Mouse (Mus musculus): ENCODE measurements around the gene Gm45716. TPM values are rescaled to one million over a fixed set of nuclear protein-coding genes. Genes with fewer than 3 reads are reported as not detected.

The Gm45716 gene
- total and polyA plus RNA-seq, 2 experiments from 2014 or later: 10.0 to 23.6 TPM

DNA sequence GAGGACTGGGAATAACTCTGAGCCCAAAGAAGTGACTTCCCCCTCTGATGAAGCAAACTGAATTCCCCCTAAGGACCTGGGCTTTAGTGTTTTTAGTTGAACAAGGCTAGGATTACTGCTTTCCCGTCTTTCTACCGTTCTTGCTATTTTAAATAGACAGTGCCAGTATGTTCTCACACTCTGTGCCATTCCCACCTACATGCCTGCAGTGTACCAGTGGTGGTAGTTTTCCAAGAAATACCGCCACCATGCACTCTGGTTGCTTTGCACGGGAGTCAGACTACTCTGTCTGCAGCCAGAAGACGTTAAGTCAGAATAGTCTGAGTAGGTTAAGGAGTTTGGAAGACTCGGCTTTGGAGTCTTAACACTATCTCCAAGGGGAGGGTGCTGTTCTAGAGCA is 96.1 kb downstream of the Gm45716 start:
- Histone ChIP-seq H3K27me3 (ENCODE audit: insufficient read depth, low read length) (no peaks in the 10 kb centered on the region), H3K4me2 (ENCODE audit: low read depth, low read length, poor library complexity, severe bottlenecking) (no peak overlapping the region), H3K36me3 (ENCODE audit: insufficient read depth, low read length) (no peaks in the 10 kb centered on the region), H3K4me1 (ENCODE audit: insufficient read depth, low read length) (no peaks in the 10 kb centered on the region), H3K27ac (ENCODE audit: low read depth, low read length) (no peak overlapping the region), H3K9me3 (ENCODE audit: low read length) (no peaks in the 10 kb centered on the region), H3K9ac (replicated peaks; ENCODE audit: low read length, poor library complexity, severe bottlenecking) (no peak overlapping the region), H3K4me3 (ENCODE audit: low read depth, low read length) (no peak overlapping the region)
- no peak for TF ChIP-seq CTCF (IDR thresholded peaks at IDR 0.05)
- WGBS: 79% methylated on average over 6 of the region's 6 CpGs
- ATAC-seq (ENCODE audit: low FRiP score): no peak
- no peak for DNase-seq (ENCODE audit: low spot score)

DNA sequence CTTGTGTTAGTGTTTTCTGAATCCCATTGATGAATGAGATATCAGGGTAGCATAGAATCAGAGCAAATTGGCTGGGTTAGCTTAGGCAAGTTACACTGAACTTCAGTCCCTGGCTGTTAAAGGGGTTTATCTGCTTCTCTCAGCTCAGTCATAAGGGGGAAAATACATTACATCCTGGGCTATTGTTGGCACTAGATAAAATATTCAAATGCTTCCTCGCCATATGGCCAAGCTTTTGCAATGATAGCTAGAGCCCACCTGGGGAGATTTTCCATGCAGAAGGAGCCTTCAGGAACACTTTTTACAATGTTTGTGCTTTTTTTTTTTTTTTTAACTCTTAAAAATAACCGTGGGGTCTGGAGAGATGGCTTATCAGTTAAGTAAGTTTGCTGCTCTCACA is 96.6 kb downstream of the Gm45716 start:
- H3K36me3 ChIP-seq (ENCODE audit: insufficient read depth, low read length): no peaks in the 10 kb centered on the region
- H3K9me3 ChIP-seq (ENCODE audit: low read length): no peaks in the 10 kb centered on the region
- H3K4me1 ChIP-seq (ENCODE audit: insufficient read depth, low read length): no peaks in the 10 kb centered on the region
- DNase-seq (ENCODE audit: low spot score) (no peak), ATAC-seq (ENCODE audit: low FRiP score) (no peak)
- no peaks in the 10 kb centered on the region for H3K27me3 ChIP-seq (ENCODE audit: insufficient read depth, low read length)
- no peak overlapping the region for H3K9ac ChIP-seq (replicated peaks; ENCODE audit: low read length, poor library complexity, severe bottlenecking)
- no peak overlapping the region for H3K27ac ChIP-seq (ENCODE audit: low read depth, low read length)
- H3K4me2 ChIP-seq (ENCODE audit: low read depth, low read length, poor library complexity, severe bottlenecking): no peak overlapping the region
- H3K4me3 ChIP-seq (ENCODE audit: low read depth, low read length): no peak overlapping the region
- WGBS: 52% methylated on average over 2 of the region's 2 CpGs
- no peak for TF ChIP-seq CTCF (IDR thresholded peaks at IDR 0.05)

- Histone ChIP-seq H3K9me3 (ENCODE audit: low read length) (no peaks in the 10 kb centered on the region), H3K4me1 (ENCODE audit: insufficient read depth, low read length) (no peaks in the 10 kb centered on the region), H3K27me3 (ENCODE audit: insufficient read depth, low read length) (no peaks in the 10 kb centered on the region), H3K4me2 (ENCODE audit: low read depth, low read length, poor library complexity, severe bottlenecking) (no peak overlapping the region), H3K4me3 (ENCODE audit: low read depth, low read length) (no peak overlapping the region), H3K36me3 (ENCODE audit: insufficient read depth, low read length) (no peaks in the 10 kb centered on the region), H3K9ac (replicated peaks; ENCODE audit: low read length, poor library complexity, severe bottlenecking) (no peak overlapping the region), H3K27ac (ENCODE audit: low read depth, low read length) (no peak overlapping the region)
- DNase-seq (ENCODE audit: low spot score) (no peak), ATAC-seq (ENCODE audit: low FRiP score) (no peak)
- 70% methylated on average over 4 of the region's 4 CpGs for WGBS
- no peak for TF ChIP-seq CTCF (IDR thresholded peaks at IDR 0.05)
Observed at GRCm38 (mm10) chr11:90284623-90285022, 97.1 kb downstream of the Gm45716 start.

- Histone ChIP-seq H3K9me3 (ENCODE audit: low read length) (no peaks in the 10 kb centered on the region), H3K27me3 (ENCODE audit: insufficient read depth, low read length) (no peaks in the 10 kb centered on the region), H3K36me3 (ENCODE audit: insufficient read depth, low read length) (no peaks in the 10 kb centered on the region), H3K4me2 (ENCODE audit: low read depth, low read length, poor library complexity, severe bottlenecking) (no peak overlapping the region), H3K4me1 (ENCODE audit: insufficient read depth, low read length) (no peaks in the 10 kb centered on the region), H3K9ac (replicated peaks; ENCODE audit: low read length, poor library complexity, severe bottlenecking) (no peak overlapping the region), H3K27ac (ENCODE audit: low read depth, low read length) (no peak overlapping the region), H3K4me3 (ENCODE audit: low read depth, low read length) (no peak overlapping the region)
- DNase-seq (ENCODE audit: low spot score) (no peak), ATAC-seq (ENCODE audit: low FRiP score) (no peak)
- WGBS: 92% methylated on average over 6 of the region's 6 CpGs
- TF ChIP-seq CTCF (IDR thresholded peaks at IDR 0.05): no peak
Observed at GRCm38 (mm10) chr11:90286550-90287154, 99.2 kb downstream of the Gm45716 start.

GRCm38 (mm10) chr11:90291156-90291555 is 103.7 kb downstream of the Gm45716 start:
- H3K9me3 ChIP-seq (ENCODE audit: low read length): no peaks in the 10 kb centered on the region
- peak; percentile 31 for DNase-seq (ENCODE audit: low spot score)
- H3K36me3 ChIP-seq (ENCODE audit: insufficient read depth, low read length): no peaks in the 10 kb centered on the region
- H3K4me2 ChIP-seq (ENCODE audit: low read depth, low read length, poor library complexity, severe bottlenecking): no peak overlapping the region
- no peak overlapping the region for H3K27ac ChIP-seq (ENCODE audit: low read depth, low read length)
- H3K27me3 ChIP-seq (ENCODE audit: insufficient read depth, low read length): no peaks in the 10 kb centered on the region
- WGBS: 23% methylated on average over 4 of the region's 4 CpGs
- no peak for TF ChIP-seq CTCF (IDR thresholded peaks at IDR 0.05)
- no peaks in the 10 kb centered on the region for H3K4me1 ChIP-seq (ENCODE audit: insufficient read depth, low read length)
- H3K9ac ChIP-seq (replicated peaks; ENCODE audit: low read length, poor library complexity, severe bottlenecking): no peak overlapping the region
- H3K4me3 ChIP-seq (ENCODE audit: low read depth, low read length): no peak overlapping the region
- no peak for ATAC-seq (ENCODE audit: low FRiP score)

DNA sequence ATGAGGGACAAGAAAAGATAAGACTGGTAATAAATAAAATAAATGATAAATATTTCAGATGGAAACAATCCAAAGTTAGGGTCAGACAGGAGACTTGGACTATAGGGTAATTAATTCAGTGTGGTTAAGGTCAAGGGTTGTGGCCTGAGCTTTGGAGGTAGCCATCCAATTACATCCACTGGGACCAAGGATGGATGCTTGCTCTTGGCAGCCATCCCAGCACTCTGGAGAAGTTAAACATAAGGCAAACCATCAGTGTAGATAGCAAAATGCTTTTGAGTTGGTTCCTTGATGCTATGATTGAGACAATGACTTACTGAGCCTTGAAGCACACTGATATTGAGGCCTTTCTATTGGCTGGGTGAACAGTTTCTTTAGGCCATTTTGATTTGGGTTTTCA is 105.3 kb downstream of the Gm45716 start:
- DNase-seq (ENCODE audit: low spot score): no peak
- ATAC-seq (ENCODE audit: low FRiP score): no peak
- H3K4me1 ChIP-seq (ENCODE audit: insufficient read depth, low read length): no peaks in the 10 kb centered on the region
- TF ChIP-seq CTCF (IDR thresholded peaks at IDR 0.05): no peak
- no peaks in the 10 kb centered on the region for H3K36me3 ChIP-seq (ENCODE audit: insufficient read depth, low read length)
- no peak overlapping the region for H3K4me3 ChIP-seq (ENCODE audit: low read depth, low read length)
- no peak overlapping the region for H3K9ac ChIP-seq (replicated peaks; ENCODE audit: low read length, poor library complexity, severe bottlenecking)
- no peaks in the 10 kb centered on the region for H3K27me3 ChIP-seq (ENCODE audit: insufficient read depth, low read length)
- H3K4me2 ChIP-seq (ENCODE audit: low read depth, low read length, poor library complexity, severe bottlenecking): no peak overlapping the region
- H3K9me3 ChIP-seq (ENCODE audit: low read length): no peaks in the 10 kb centered on the region
- no peak overlapping the region for H3K27ac ChIP-seq (ENCODE audit: low read depth, low read length)
